Mouse (Mus musculus) intestine, embryonic 15.5 days (tissue): ENCODE measurements around the gene Lcor. TPM values are rescaled to one million over a fixed set of nuclear protein-coding genes. Genes with fewer than 3 reads are reported as not detected.

Experiments used
- ATAC-seq: fragments of 200-750 bp; cut with Nextera tagmentation; 2 replicates; pipeline ENCODE4 v1.8.0; 2017; ENCODE audit warnings: moderate TSS enrichment, moderate library complexity
- H3K27ac ChIP-seq: fragments of 300-500 bp; sonication (generic); 2 replicates; pipeline ENCODE4 v1.5.1; 2015; ENCODE audit warnings: mild to moderate bottlenecking, inconsistent platforms
- H3K27me3 ChIP-seq: fragments of 300-500 bp; sonication (generic); replicated peaks from 2 replicates; pipeline ENCODE4 v1.6.1; 2015; ENCODE audit warnings: inconsistent platforms
- H3K36me3 ChIP-seq: fragments of 300-500 bp; sonication (generic); 2 replicates; pipeline ENCODE4 v1.6.1; 2015; ENCODE audit warnings: inconsistent platforms
- H3K4me1 ChIP-seq: fragments of 300-500 bp; sonication (generic); replicated peaks from 2 replicates; pipeline ENCODE4 v1.6.1; 2015; ENCODE audit warnings: inconsistent platforms
- H3K4me2 ChIP-seq: fragments of 300-500 bp; sonication (generic); replicated peaks from 2 replicates; pipeline ENCODE4 v1.6.1; 2015; ENCODE audit warnings: mild to moderate bottlenecking, inconsistent platforms
- H3K4me3 ChIP-seq: fragments of 300-500 bp; sonication (generic); replicated peaks from 2 replicates; pipeline ENCODE4 v1.5.1; 2015; ENCODE audit warnings: inconsistent platforms
- H3K9ac ChIP-seq: fragments of 300-500 bp; sonication (generic); 2 replicates; pipeline ENCODE4 v1.6.1; 2015; ENCODE audit warnings: inconsistent platforms
- H3K9me3 ChIP-seq: fragments of 300-500 bp; sonication (generic); 2 replicates; pipeline ENCODE4 v1.6.1; 2016; ENCODE audit warnings: inconsistent platforms
- WGBS: fragments of 180-500 bp; shearing (Covaris S2); methylation state at CpG from one replicate; pipeline ENCODE4 v1.1.7; 2015; 5-methylcytosine and 5-hydroxymethylcytosine counted together
- polyA plus RNA-seq: library from polyadenylated mRNA; unstranded; fragments of >200 nt; fragmentation: Nextera tagmentation; extraction: Ambion mirVana; gene quantifications from 2 replicates; pipeline ENCODE4 v1.2.1, GENCODE M21; 2015

Lcor gene
- 27.3 and 30.3 TPM in 2 replicates for polyA plus RNA-seq

GRCm38 (mm10) chr19:41482190-41482908, at the start of gene Lcor:
TSS of gene Lcor (plus strand) at chr19:41482637.
- Histone ChIP-seq H3K9me3 (no peaks in the 10 kb centered on the region), H3K9ac (peak within 1 kb of the TSS; percentile 93), H3K36me3 (no peaks in the 10 kb centered on the region), H3K4me1 (peaks cover 7% of the 10 kb centered on the region; the same call in 1 of the 2 replicates), H3K4me3 (peak within 1 kb of the TSS; percentile 94), H3K4me2 (peak within 1 kb of the TSS; percentile 66), H3K27me3 (no peaks in the 10 kb centered on the region), H3K27ac (peak within 1 kb of the TSS; percentile 100)
- under 1% methylated on average over 70 of the region's 92 CpGs for WGBS
- peak; percentile 96 for ATAC-seq

GRCm38 (mm10) chr19:41435366-41435765, 47.1 kb upstream of the Lcor start:
- no peak overlapping the region for H3K4me3 ChIP-seq
- H3K36me3 ChIP-seq = no peaks in the 10 kb centered on the region
- ATAC-seq = no peak
- no peaks in the 10 kb centered on the region for H3K4me1 ChIP-seq
- H3K9ac ChIP-seq = no peak overlapping the region
- no peaks in the 10 kb centered on the region for H3K27me3 ChIP-seq
- H3K4me2 ChIP-seq = no peak overlapping the region
- H3K9me3 ChIP-seq = no peaks in the 10 kb centered on the region
- no peak overlapping the region for H3K27ac ChIP-seq
- WGBS = 88% methylated on average over 10 of the region's 10 CpGs

GRCm38 (mm10) chr19:41436461-41436860, 46.0 kb upstream of the Lcor start:
- H3K9ac ChIP-seq = no peak overlapping the region
- no peaks in the 10 kb centered on the region for H3K9me3 ChIP-seq
- no peaks in the 10 kb centered on the region for H3K36me3 ChIP-seq
- H3K27me3 ChIP-seq = no peaks in the 10 kb centered on the region
- no peak for ATAC-seq
- H3K4me2 ChIP-seq = no peak overlapping the region
- H3K27ac ChIP-seq = no peak overlapping the region
- no peaks in the 10 kb centered on the region for H3K4me1 ChIP-seq
- WGBS = 94% methylated on average over 9 of the region's 9 CpGs
- no peak overlapping the region for H3K4me3 ChIP-seq

GRCm38 (mm10) chr19:41438953-41439352, 43.5 kb upstream of the Lcor start:
- no peaks in the 10 kb centered on the region for H3K9me3 ChIP-seq
- H3K4me1 ChIP-seq = no peaks in the 10 kb centered on the region
- H3K27me3 ChIP-seq = no peaks in the 10 kb centered on the region
- no peak overlapping the region for H3K4me2 ChIP-seq
- H3K4me3 ChIP-seq = no peak overlapping the region
- no peak overlapping the region for H3K27ac ChIP-seq
- no peak overlapping the region for H3K9ac ChIP-seq
- no peaks in the 10 kb centered on the region for H3K36me3 ChIP-seq
- no peak for ATAC-seq
- 87% methylated on average over 6 of the region's 6 CpGs for WGBS

- Histone ChIP-seq H3K27me3 (no peaks in the 10 kb centered on the region), H3K9me3 (no peaks in the 10 kb centered on the region), H3K4me2 (no peak overlapping the region), H3K4me1 (peaks cover 3% of the 10 kb centered on the region; the same call in 1 of the 2 replicates), H3K27ac (no peak overlapping the region), H3K9ac (no peak overlapping the region), H3K4me3 (no peak overlapping the region), H3K36me3 (no peaks in the 10 kb centered on the region)
- no peak for ATAC-seq
- WGBS = 38% methylated on average over 3 of the region's 3 CpGs
Observed at GRCm38 (mm10) chr19:41441446-41441845, 41.0 kb upstream of the Lcor start.

- peaks cover 3% of the 10 kb centered on the region; the same call in 1 of the 2 replicates for H3K4me1 ChIP-seq
- H3K27me3 ChIP-seq = no peaks in the 10 kb centered on the region
- no peak overlapping the region for H3K27ac ChIP-seq
- H3K9me3 ChIP-seq = no peaks in the 10 kb centered on the region
- no peak for ATAC-seq
- peak overlapping the region; percentile 50 for H3K4me2 ChIP-seq
- WGBS = 39% methylated on average over 20 of the region's 20 CpGs
- peak overlapping the region; percentile 6; the same call in 1 of the 2 replicates for H3K4me3 ChIP-seq
- no peaks in the 10 kb centered on the region for H3K36me3 ChIP-seq
- no peak overlapping the region for H3K9ac ChIP-seq
Observed at GRCm38 (mm10) chr19:41441911-41442607, 40.4 kb upstream of the Lcor start.

GRCm38 (mm10) chr19:41442608-41442969, 39.8 kb upstream of the Lcor start:
- peak overlapping the region; percentile 6; the same call in 1 of the 2 replicates for H3K4me3 ChIP-seq
- no peak overlapping the region for H3K27ac ChIP-seq
- peaks cover 3% of the 10 kb centered on the region; the same call in 1 of the 2 replicates for H3K4me1 ChIP-seq
- 23% methylated on average over 6 of the region's 6 CpGs for WGBS
- H3K27me3 ChIP-seq = no peaks in the 10 kb centered on the region
- no peak overlapping the region for H3K9ac ChIP-seq
- peak overlapping the region; percentile 50 for H3K4me2 ChIP-seq
- H3K9me3 ChIP-seq = no peaks in the 10 kb centered on the region
- ATAC-seq = no peak
- no peaks in the 10 kb centered on the region for H3K36me3 ChIP-seq

GRCm38 (mm10) chr19:41444491-41444890, 37.9 kb upstream of the Lcor start:
- 58% methylated on average over 8 of the region's 8 CpGs for WGBS
- no peak for ATAC-seq
- no peaks in the 10 kb centered on the region for H3K9me3 ChIP-seq
- no peak overlapping the region for H3K9ac ChIP-seq
- H3K36me3 ChIP-seq = no peaks in the 10 kb centered on the region
- H3K27me3 ChIP-seq = no peaks in the 10 kb centered on the region
- H3K4me1 ChIP-seq = peaks cover 3% of the 10 kb centered on the region; the same call in 1 of the 2 replicates
- H3K4me2 ChIP-seq = no peak overlapping the region
- H3K4me3 ChIP-seq = no peak overlapping the region
- no peak overlapping the region for H3K27ac ChIP-seq

- no peak overlapping the region for H3K4me2 ChIP-seq
- no peak overlapping the region for H3K9ac ChIP-seq
Observed at GRCm38 (mm10) chr19:41445013-41445610, 37.3 kb upstream of the Lcor start.

GRCm38 (mm10) chr19:41445723-41446122, 36.7 kb upstream of the Lcor start:
- H3K4me3 ChIP-seq = no peak overlapping the region
- no peak overlapping the region for H3K27ac ChIP-seq
- 32% methylated on average over 5 of the region's 5 CpGs for WGBS
- H3K9me3 ChIP-seq = no peaks in the 10 kb centered on the region
- peaks cover 3% of the 10 kb centered on the region; the same call in 1 of the 2 replicates for H3K4me1 ChIP-seq
- ATAC-seq = 0 out of 2 replicates have a peak, but pooled peaks have one; percentile 13
- no peak overlapping the region for H3K9ac ChIP-seq
- no peaks in the 10 kb centered on the region for H3K36me3 ChIP-seq
- H3K4me2 ChIP-seq = no peak overlapping the region
- no peaks in the 10 kb centered on the region for H3K27me3 ChIP-seq

More at GRCm38 (mm10) chr19:41445013-41445610, 37.3 kb upstream of the Lcor start:
- Histone ChIP-seq H3K27ac (no peak overlapping the region), H3K27me3 (no peaks in the 10 kb centered on the region), H3K4me1 (peaks cover 3% of the 10 kb centered on the region; the same call in 1 of the 2 replicates), H3K9me3 (no peaks in the 10 kb centered on the region), H3K4me3 (no peak overlapping the region), H3K36me3 (no peaks in the 10 kb centered on the region)
- WGBS = 36% methylated on average over 10 of the region's 10 CpGs
- ATAC-seq = 0 out of 2 replicates have a peak, but pooled peaks have one; percentile 22

GRCm38 (mm10) chr19:41447166-41447565, 35.3 kb upstream of the Lcor start:
- ATAC-seq = no peak
- H3K36me3 ChIP-seq = no peaks in the 10 kb centered on the region
- H3K4me1 ChIP-seq = peaks cover 3% of the 10 kb centered on the region; the same call in 1 of the 2 replicates
- no peak overlapping the region for H3K9ac ChIP-seq
- no peaks in the 10 kb centered on the region for H3K27me3 ChIP-seq
- H3K4me3 ChIP-seq = no peak overlapping the region
- no peak overlapping the region for H3K4me2 ChIP-seq
- 91% methylated on average over 2 of the region's 2 CpGs for WGBS
- H3K9me3 ChIP-seq = no peaks in the 10 kb centered on the region
- no peak overlapping the region for H3K27ac ChIP-seq

- 60% methylated on average over 2 of the region's 2 CpGs for WGBS
- peak; percentile 42 for ATAC-seq
- no peaks in the 10 kb centered on the region for H3K27me3 ChIP-seq
- no peak overlapping the region for H3K4me3 ChIP-seq
- no peak overlapping the region for H3K9ac ChIP-seq
- H3K4me2 ChIP-seq = no peak overlapping the region
- H3K9me3 ChIP-seq = no peaks in the 10 kb centered on the region
- no peak overlapping the region for H3K27ac ChIP-seq
- peaks cover 3% of the 10 kb centered on the region; the same call in 1 of the 2 replicates for H3K4me1 ChIP-seq
- H3K36me3 ChIP-seq = no peaks in the 10 kb centered on the region
Observed at GRCm38 (mm10) chr19:41447760-41448159, 34.7 kb upstream of the Lcor start.
